In genomic region chr3:103683234-103683965, GRCm38 (mm10) we compare ENCODE assay signal across 8 mouse cellular contexts. TPM values are rescaled to one million over a fixed set of nuclear protein-coding genes. Genes with fewer than 3 reads are reported as not detected.
A peak's percentile ranks its signal among the peaks of the same experiment; 100 is the strongest.
DNase-seq lines count a peak whose midpoint lies in the region; ATAC-seq and TF ChIP-seq lines count a peak whose summit lies in the region.

No protein-coding gene starts in this region.

- H3K4me2 ChIP-seq in embryonic facial prominence, embryonic 11.5 days (ENCODE audit: low read depth, low read length): peak overlapping the region; percentile 19
- H3K4me2 ChIP-seq in neural tube, embryonic 13.5 days: peak overlapping the region; percentile 46
- H3K4me2 ChIP-seq in lung, postnatal 0 days (replicated peaks; ENCODE audit: low read depth, low read length): no peak overlapping the region

- no peaks in the 10 kb centered on the region for H3K9me3 ChIP-seq in embryonic facial prominence, embryonic 11.5 days (replicated peaks; ENCODE audit: control insufficient read depth, low read length)
- H3K9me3 ChIP-seq in neural tube, embryonic 13.5 days: no peaks in the 10 kb centered on the region
- H3K9me3 ChIP-seq in lung, postnatal 0 days (ENCODE audit: low read length): no peaks in the 10 kb centered on the region

- H3ac ChIP-seq in C2C12 (ENCODE audit: control insufficient read depth, insufficient read length, low read depth): peak overlapping the region; percentile 52

- no peaks in the 10 kb centered on the region; the same call in 1 of the 2 replicates for H3K4me1 ChIP-seq in embryonic facial prominence, embryonic 11.5 days (ENCODE audit: control insufficient read depth, insufficient read depth, low read length)
- H3K4me1 ChIP-seq in neural tube, embryonic 13.5 days (replicated peaks): peaks cover 30% of the 10 kb centered on the region
- no peaks in the 10 kb centered on the region for H3K4me1 ChIP-seq in lung, postnatal 0 days (ENCODE audit: insufficient read depth, low read depth, low read length)

- no peaks in the 10 kb centered on the region for H3K79me3 ChIP-seq in C2C12 (ENCODE audit: low read depth)

- WGBS in embryonic facial prominence, embryonic 11.5 days: 2% methylated on average over 21 of the region's 21 CpGs
- 1% methylated on average over 21 of the region's 21 CpGs for WGBS in neural tube, embryonic 13.5 days
- WGBS in lung, postnatal 0 days: 11% methylated on average over 21 of the region's 21 CpGs

- H3K27ac ChIP-seq in embryonic facial prominence, embryonic 11.5 days (replicated peaks; ENCODE audit: low read depth, low read length): no peak overlapping the region
- peak overlapping the region; percentile 24; the same call in 1 of the 2 replicates for H3K27ac ChIP-seq in neural tube, embryonic 13.5 days (replicated peaks)
- H3K27ac ChIP-seq in lung, postnatal 0 days (ENCODE audit: low read length): no peak overlapping the region

- peak; percentile 58 to 83 for DNase-seq in adrenal gland, adult (ENCODE audit: inconsistent age in 2 of 2, low spot score in 1 of 2)
- DNase-seq in adrenal gland, postnatal 4 days (ENCODE audit: low spot score in 2 of 2): no peak
- DNase-seq in embryonic facial prominence, embryonic 11.5 days (ENCODE audit: low spot score): peak; percentile 4
- peak; percentile 68 for DNase-seq in left cerebral cortex, adult 11 months (ENCODE audit: low spot score)
- DNase-seq in lung, postnatal 0 days (ENCODE audit: low spot score): no peak
- DNase-seq in T-cell, adult 2 months (ENCODE audit: low spot score): no peak

- H3K36me3 ChIP-seq in C2C12 (ENCODE audit: control insufficient read depth, insufficient read depth): no peaks in the 10 kb centered on the region
- no peaks in the 10 kb centered on the region for H3K36me3 ChIP-seq in embryonic facial prominence, embryonic 11.5 days (replicated peaks; ENCODE audit: control insufficient read depth, insufficient read depth, low read depth, low read length)
- no peaks in the 10 kb centered on the region for H3K36me3 ChIP-seq in neural tube, embryonic 13.5 days
- no peaks in the 10 kb centered on the region for H3K36me3 ChIP-seq in lung, postnatal 0 days (ENCODE audit: insufficient read depth, low read length)

- TF ChIP-seq CTCF in C2C12 (IDR thresholded peaks at IDR 0.05; ENCODE audit: control insufficient read depth, insufficient read depth, insufficient read length): no peak
- TF ChIP-seq CTCF in lung, postnatal 0 days (IDR thresholded peaks at IDR 0.05): no peak

- H3K79me2 ChIP-seq in C2C12 (ENCODE audit: control insufficient read depth, insufficient read depth): no peaks in the 10 kb centered on the region

- no peak overlapping the region for H3K4me3 ChIP-seq in C2C12 (ENCODE audit: insufficient read depth, poor library complexity, severe bottlenecking)
- H3K4me3 ChIP-seq in embryonic facial prominence, embryonic 11.5 days (ENCODE audit: low read depth, low read length): 0 out of 2 replicates have a peak overlapping the region, but pooled peaks have one; percentile 8
- H3K4me3 ChIP-seq in neural tube, embryonic 13.5 days: peak overlapping the region; percentile 18
- H3K4me3 ChIP-seq in lung, postnatal 0 days (ENCODE audit: low read depth, low read length): no peak overlapping the region

- no peak for TF ChIP-seq EP300 in lung, postnatal 0 days (IDR thresholded peaks at IDR 0.05)

- H3K9ac ChIP-seq in embryonic facial prominence, embryonic 11.5 days (replicated peaks; ENCODE audit: low read length): no peak overlapping the region
- H3K9ac ChIP-seq in neural tube, embryonic 13.5 days: peak overlapping the region; percentile 10; the same call in 1 of the 2 replicates
- no peak overlapping the region for H3K9ac ChIP-seq in lung, postnatal 0 days (replicated peaks; ENCODE audit: low read depth)

- no peaks in the 10 kb centered on the region for H3K27me3 ChIP-seq in C2C12 (ENCODE audit: control insufficient read depth, insufficient read depth, insufficient read length)
- no peaks in the 10 kb centered on the region for H3K27me3 ChIP-seq in embryonic facial prominence, embryonic 11.5 days (ENCODE audit: control insufficient read depth, insufficient read depth, low read length)
- 0 out of 2 replicates have a peak, but pooled peaks cover 4% of the 10 kb centered on the region for H3K27me3 ChIP-seq in neural tube, embryonic 13.5 days
- no peaks in the 10 kb centered on the region for H3K27me3 ChIP-seq in lung, postnatal 0 days (replicated peaks; ENCODE audit: insufficient read depth, low read length)

- ATAC-seq in embryonic facial prominence, embryonic 11.5 days (replicated peaks; ENCODE audit: insufficient number of reproducible peaks, low FRiP score, low TSS enrichment, low read depth): no peak
- peak; percentile 62 for ATAC-seq in neural tube, embryonic 13.5 days (ENCODE audit: low read depth)
- no peak for ATAC-seq in lung, postnatal 0 days

TF ChIP-seq in C2C12, 6 proteins besides CTCF, POLR2A, EP300 and RAD21:
- peak; percentile 66 for TF ChIP-seq MYOD1 (IDR thresholded peaks at IDR 0.05; ENCODE audit: control insufficient read depth, insufficient read length, low read depth)
- TF ChIP-seq MYOG (IDR thresholded peaks at IDR 0.05; ENCODE audit: control insufficient read depth, extremely low read depth, insufficient read length): no peak
- TF ChIP-seq USF1 (IDR thresholded peaks at IDR 0.05; ENCODE audit: low read depth): peak; percentile 52
- no peak for TF ChIP-seq MAX (IDR thresholded peaks at IDR 0.05)
- TF ChIP-seq CEBPB (IDR thresholded peaks at IDR 0.05; ENCODE audit: low read depth): no peak
- peak; percentile 89 for TF ChIP-seq FOSL1 (IDR thresholded peaks at IDR 0.05; ENCODE audit: insufficient read depth, low read length, poor library complexity, severe bottlenecking)

RNA-seq across cellular contexts. Expression of gene Atg4a-ps, which starts 37.5 kb away (rescaled TPM):
- total RNA-seq in adrenal gland, postnatal 4 days (2021): 1 to 10 TPM in 1 of 2 experiments, under 1 TPM in 1; 0.17 to 2.9 TPM
- 0.04 TPM for polyA plus RNA-seq in C2C12 (2012; fragmentation: generic; extraction: Trizol)
- 0.29 TPM in 1 of 2 replicates, not detected in the other for polyA plus RNA-seq in embryonic facial prominence, embryonic 11.5 days (2014; fragmentation: Nextera tagmentation; extraction: Ambion mirVana)
- polyA plus RNA-seq in neural tube, embryonic 13.5 days (2015; fragmentation: Nextera tagmentation; extraction: Ambion mirVana): 0.11 TPM in 1 of 2 replicates, not detected in the other
- 0.15 and 0.35 TPM in 2 replicates for polyA plus RNA-seq in lung, postnatal 0 days (2015; fragmentation: Nextera tagmentation; extraction: Ambion mirVana)

RNA-seq across cellular contexts. Expression of gene Olfml3, which starts 54.4 kb away (rescaled TPM):
- 10 to 100 TPM; 31.6 to 33.6 TPM for total RNA-seq in adrenal gland, postnatal 4 days (2021)
- polyA plus RNA-seq in C2C12 (2012; fragmentation: generic; extraction: Trizol): 7.5 TPM
- 25.2 and 26.1 TPM in 2 replicates for polyA plus RNA-seq in embryonic facial prominence, embryonic 11.5 days (2014; fragmentation: Nextera tagmentation; extraction: Ambion mirVana)
- polyA plus RNA-seq in neural tube, embryonic 13.5 days (2015; fragmentation: Nextera tagmentation; extraction: Ambion mirVana): 14.2 and 16.8 TPM in 2 replicates
- 98.3 and 105 TPM in 2 replicates for polyA plus RNA-seq in lung, postnatal 0 days (2015; fragmentation: Nextera tagmentation; extraction: Ambion mirVana)

RNA-seq across cellular contexts. Expression of gene Gm10964, which starts 55.8 kb away (rescaled TPM):
- not detected for total RNA-seq in adrenal gland, postnatal 4 days (2021)
- not detected for polyA plus RNA-seq in C2C12 (2012; fragmentation: generic; extraction: Trizol)
- polyA plus RNA-seq in embryonic facial prominence, embryonic 11.5 days (2014; fragmentation: Nextera tagmentation; extraction: Ambion mirVana): not detected in 2 replicates
- not detected in 2 replicates for polyA plus RNA-seq in neural tube, embryonic 13.5 days (2015; fragmentation: Nextera tagmentation; extraction: Ambion mirVana)
- polyA plus RNA-seq in lung, postnatal 0 days (2015; fragmentation: Nextera tagmentation; extraction: Ambion mirVana): not detected in 2 replicates

Comparison
In these comparisons a context has a peak if more than half of its experiments do, and no peak if none do; other contexts are left out.
1. DNase-seq: peak in adrenal gland, adult (2 of 2), embryonic facial prominence, embryonic 11.5 days (single experiment) and left cerebral cortex, adult 11 months (single experiment); none in adrenal gland, postnatal 4 days (0 of 2), lung, postnatal 0 days (single experiment) and T-cell, adult 2 months (single experiment).
2. H3K4me3 ChIP-seq: peak in embryonic facial prominence, embryonic 11.5 days (single experiment) and neural tube, embryonic 13.5 days (single experiment); none in C2C12 (single experiment) and lung, postnatal 0 days (single experiment).